In genomic region chr10:62898061-62898460, GRCm38 (mm10) we compare ENCODE assay signal across 28 mouse cellular contexts.
"Had no signal": no experiment of that assay in that cellular context is flagged by ENCODE, and none has a peak within 500 bp of the region (broad histone marks: within the 10 kb centered on the region; RNA-seq: fewer than 3 reads in every experiment).

No protein-coding gene starts in this region.

- H3K4me3 ChIP-seq: gastrocnemius, adult 2 months; heart, adult 2 months; heart, embryonic 13.5 days; heart, embryonic 15.5 days; hindbrain, embryonic 13.5 days; hindbrain, embryonic 15.5 days; kidney, embryonic 15.5 days; limb, embryonic 13.5 days; limb, embryonic 15.5 days; liver, embryonic 12.5 days had no signal

- H3K27ac ChIP-seq: gastrocnemius, adult 2 months; heart, adult 2 months; heart, embryonic 13.5 days; heart, embryonic 15.5 days; hindbrain, embryonic 13.5 days; hindbrain, embryonic 15.5 days; hindbrain, postnatal 0 days; kidney, embryonic 15.5 days; kidney, postnatal 0 days; limb, embryonic 13.5 days; limb, embryonic 15.5 days; liver, embryonic 12.5 days; liver, embryonic 14.5 days had no signal

- H3K4me1 ChIP-seq: heart, embryonic 13.5 days; heart, embryonic 15.5 days; hindbrain, embryonic 13.5 days; hindbrain, embryonic 15.5 days; limb, embryonic 13.5 days; limb, embryonic 15.5 days; liver, embryonic 12.5 days had no signal

- H3K4me2 ChIP-seq: heart, embryonic 11.5 days; heart, embryonic 13.5 days; heart, embryonic 15.5 days; hindbrain, embryonic 13.5 days; hindbrain, embryonic 15.5 days; kidney, embryonic 15.5 days; limb, embryonic 13.5 days; limb, embryonic 15.5 days; liver, embryonic 12.5 days had no signal

- H3K9ac ChIP-seq: heart, embryonic 13.5 days; heart, embryonic 15.5 days; hindbrain, embryonic 13.5 days; hindbrain, embryonic 15.5 days; kidney, embryonic 15.5 days; limb, embryonic 13.5 days; limb, embryonic 15.5 days; liver, embryonic 12.5 days; liver, embryonic 14.5 days had no signal

- ATAC-seq: hindbrain, postnatal 0 days; intestine, embryonic 16.5 days; liver, embryonic 12.5 days had no signal

- H3K9me3 ChIP-seq: heart, embryonic 13.5 days; heart, embryonic 15.5 days; hindbrain, embryonic 13.5 days; hindbrain, embryonic 15.5 days; kidney, embryonic 15.5 days; limb, embryonic 13.5 days; limb, embryonic 15.5 days; liver, embryonic 12.5 days had no signal

- DNase-seq: gastrocnemius, adult 2 months; gastrocnemius, postnatal 14 days; gastrocnemius, postnatal 36 days; heart, adult 11 months; heart, adult 2 months; heart, postnatal 14 days; heart, postnatal 36 days; kidney, adult 11 months; kidney, adult 2 months; kidney, adult 9 months; kidney, postnatal 14 days; kidney, postnatal 36 days; layer of hippocampus, adult 9-11 months; layer of hippocampus, postnatal 36 days; left cerebral cortex, postnatal 4 days had no signal

- H3K36me3 ChIP-seq: heart, embryonic 13.5 days; heart, embryonic 15.5 days; hindbrain, embryonic 13.5 days; hindbrain, embryonic 15.5 days; kidney, embryonic 15.5 days; limb, embryonic 13.5 days; limb, embryonic 15.5 days; liver, embryonic 12.5 days had no signal

- H3K27me3 ChIP-seq: heart, embryonic 13.5 days; heart, embryonic 15.5 days; hindbrain, embryonic 13.5 days; hindbrain, embryonic 15.5 days; kidney, embryonic 15.5 days; limb, embryonic 13.5 days; limb, embryonic 15.5 days had no signal
